In genomic region chr13:6030128-6030527, GRCm38 (mm10) we compare ENCODE assay signal across 16 mouse cellular contexts.
DNase-seq lines count a peak whose midpoint lies in the region; ATAC-seq and TF ChIP-seq lines count a peak whose summit lies in the region.
"Had no signal": no experiment of that assay in that cellular context is flagged by ENCODE, and none has a peak within 500 bp of the region (broad histone marks: within the 10 kb centered on the region; RNA-seq: fewer than 3 reads in every experiment).

No protein-coding gene starts in this region.

- H3K9me3 ChIP-seq in intestine, embryonic 15.5 days, result no peaks in the 10 kb centered on the region
- H3K9me3 ChIP-seq in intestine, postnatal 0 days (ENCODE audit: control insufficient read depth), result no peaks in the 10 kb centered on the region
- H3K9me3 ChIP-seq in liver, embryonic 11.5 days (ENCODE audit: control insufficient read depth, low read length), result no peaks in the 10 kb centered on the region
- H3K9me3 ChIP-seq: forebrain, embryonic 12.5 days; megakaryocyte, embryonic 14.5 days; stomach, embryonic 15.5 days had no signal

- 71% methylated on average over 2 of the region's 2 CpGs for WGBS in intestine, embryonic 15.5 days
- 78% methylated on average over 2 of the region's 2 CpGs for WGBS in intestine, postnatal 0 days
- WGBS in liver, embryonic 11.5 days, result 59% methylated on average over 2 of the region's 2 CpGs

- no peak overlapping the region for H3K9ac ChIP-seq in intestine, embryonic 15.5 days
- no peak overlapping the region for H3K9ac ChIP-seq in intestine, postnatal 0 days (ENCODE audit: low read depth, low read length)
- H3K9ac ChIP-seq in liver, embryonic 11.5 days (ENCODE audit: low read depth, low read length), result no peak overlapping the region
- H3K9ac ChIP-seq: forebrain, embryonic 12.5 days; stomach, embryonic 15.5 days had no signal

- peak; percentile 55 for ATAC-seq in frontal cortex, adult (ENCODE audit: low TSS enrichment)
- 0 out of 2 replicates have a peak, but pooled peaks have one; percentile 24 for ATAC-seq in intestine, embryonic 15.5 days
- ATAC-seq in intestine, postnatal 0 days, result no peak
- no peak for ATAC-seq in liver, embryonic 11.5 days (replicated peaks; ENCODE audit: low FRiP score)
- no peak for ATAC-seq in megakaryocyte, adult 5-6 weeks (ENCODE audit: poor library complexity, severe bottlenecking)

- no peak for TF ChIP-seq CTCF in intestine, postnatal 0 days (IDR thresholded peaks at IDR 0.05; ENCODE audit: low read depth)

- H3K4me1 ChIP-seq in intestine, embryonic 15.5 days (replicated peaks), result no peaks in the 10 kb centered on the region
- H3K4me1 ChIP-seq in intestine, postnatal 0 days (replicated peaks; ENCODE audit: control insufficient read depth, insufficient read depth, low read length), result peaks cover 2% of the 10 kb centered on the region; the same call in 1 of the 2 replicates
- no peaks in the 10 kb centered on the region for H3K4me1 ChIP-seq in liver, embryonic 11.5 days (replicated peaks; ENCODE audit: control insufficient read depth, insufficient read depth, low read length)
- H3K4me1 ChIP-seq: megakaryocyte, embryonic 14.5 days; stomach, embryonic 15.5 days had no signal

- H3K4me3 ChIP-seq in intestine, embryonic 15.5 days (replicated peaks), result no peak overlapping the region
- no peak overlapping the region for H3K4me3 ChIP-seq in intestine, postnatal 0 days (ENCODE audit: low read depth, low read length)
- no peak overlapping the region for H3K4me3 ChIP-seq in liver, embryonic 11.5 days (ENCODE audit: low read depth, low read length)
- H3K4me3 ChIP-seq: forebrain, embryonic 12.5 days; megakaryocyte, embryonic 14.5 days; stomach, embryonic 15.5 days had no signal

- H3K27me3 ChIP-seq in intestine, embryonic 15.5 days (replicated peaks), result no peaks in the 10 kb centered on the region
- H3K27me3 ChIP-seq in intestine, postnatal 0 days (replicated peaks; ENCODE audit: control insufficient read depth, insufficient read depth, low read length), result no peaks in the 10 kb centered on the region
- H3K27me3 ChIP-seq in liver, embryonic 11.5 days (replicated peaks; ENCODE audit: control insufficient read depth, insufficient read depth, low read length), result no peaks in the 10 kb centered on the region
- H3K27me3 ChIP-seq: forebrain, embryonic 12.5 days; megakaryocyte, embryonic 14.5 days; stomach, embryonic 15.5 days had no signal

- no peaks in the 10 kb centered on the region for H3K36me3 ChIP-seq in intestine, embryonic 15.5 days
- H3K36me3 ChIP-seq in intestine, postnatal 0 days (ENCODE audit: control insufficient read depth, insufficient read depth), result no peaks in the 10 kb centered on the region
- H3K36me3 ChIP-seq in liver, embryonic 11.5 days (ENCODE audit: control insufficient read depth, insufficient read depth, low read length), result no peaks in the 10 kb centered on the region
- H3K36me3 ChIP-seq: forebrain, embryonic 12.5 days; stomach, embryonic 15.5 days had no signal

- no peak for DNase-seq in frontal cortex, postnatal 14 days (ENCODE audit: low spot score in 2 of 2)
- DNase-seq in forelimb bud, embryonic 11.5 days (ENCODE audit: low read depth, low spot score), result peak; percentile 68
- DNase-seq in thymus, postnatal 4 days, result no peak
- DNase-seq in liver, embryonic 11.5 days (ENCODE audit: low spot score), result no peak
- DNase-seq: cerebellum, adult 2 months; left cerebral cortex, postnatal 4 days; lung, adult 2 months; right cerebral cortex, postnatal 4 days had no signal

- H3K27ac ChIP-seq in intestine, embryonic 15.5 days, result no peak overlapping the region
- no peak overlapping the region for H3K27ac ChIP-seq in intestine, postnatal 0 days (ENCODE audit: low read depth, low read length)
- H3K27ac ChIP-seq in liver, embryonic 11.5 days (ENCODE audit: low read depth, low read length), result no peak overlapping the region
- H3K27ac ChIP-seq: forebrain, embryonic 12.5 days; kidney, postnatal 0 days had no signal

- H3K4me2 ChIP-seq in intestine, embryonic 15.5 days (replicated peaks), result no peak overlapping the region
- no peak overlapping the region for H3K4me2 ChIP-seq in intestine, postnatal 0 days (replicated peaks; ENCODE audit: low read depth)
- H3K4me2 ChIP-seq in liver, embryonic 11.5 days, result no peak overlapping the region
- H3K4me2 ChIP-seq: forebrain, embryonic 12.5 days; stomach, embryonic 15.5 days had no signal

Comparison
In these comparisons a context has a peak if more than half of its experiments do, and no peak if none do; other contexts are left out.
1. ATAC-seq: peak in frontal cortex, adult (single experiment) and intestine, embryonic 15.5 days (single experiment); none in intestine, postnatal 0 days (single experiment), liver, embryonic 11.5 days (single experiment) and megakaryocyte, adult 5-6 weeks (single experiment).